Mouse (Mus musculus): ENCODE measurements around the gene Kremen1. TPM values are rescaled to one million over a fixed set of nuclear protein-coding genes. Genes with fewer than 3 reads are reported as not detected.

The Kremen1 gene
- total and polyA plus RNA-seq, 3 experiments: 1.3 to 4.1 TPM; not detected in 1

DNA sequence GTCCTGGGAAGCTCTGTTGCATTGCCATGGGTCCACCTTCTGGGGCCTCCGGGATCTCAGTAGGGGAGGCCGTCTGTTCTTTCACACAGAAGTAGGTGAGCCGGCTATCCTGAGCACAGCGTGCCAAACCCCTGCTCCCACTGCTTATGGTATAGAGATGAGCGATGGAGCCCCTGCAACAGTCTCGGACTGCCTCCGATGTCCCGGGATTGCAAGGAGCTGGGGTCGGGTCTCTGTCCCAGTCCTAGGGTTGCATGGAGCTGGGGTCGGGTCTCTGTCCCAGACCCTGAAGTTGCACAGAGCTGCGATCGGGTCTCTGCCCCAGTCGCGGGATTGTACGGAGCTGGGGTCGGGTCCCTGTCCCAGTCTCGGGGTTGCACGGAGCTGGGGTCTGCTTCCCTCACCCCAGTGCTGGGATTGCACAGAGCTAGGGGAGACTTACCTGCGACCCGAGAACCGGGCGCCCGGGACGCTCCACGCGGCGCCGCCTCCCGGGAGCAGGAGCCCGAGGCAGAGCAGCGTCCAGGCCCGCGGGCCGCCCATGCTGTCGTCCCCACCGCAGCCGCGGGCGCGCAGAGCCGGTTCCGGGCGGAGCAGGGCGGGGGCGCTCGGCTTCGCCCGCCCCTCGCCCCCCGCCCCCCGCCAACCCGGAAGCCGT, 109.5 kb downstream of the Kremen1 start, which contains the start of gene Emid1:
Gene Emid1, minus strand, starts transcription at position 578 of the 658 bp plus-strand sequence.
- TF ChIP-seq MAFK (IDR thresholded peaks at IDR 0.05; ENCODE audit: borderline replicate concordance, low read depth, low read length): no peak
- no peak for TF ChIP-seq NELFE (IDR thresholded peaks at IDR 0.05; ENCODE audit: low read depth, low read length)
- TF ChIP-seq CTCF (IDR thresholded peaks at IDR 0.05 in 2 of 3, conservative IDR thresholded peaks at IDR 0.05 in 1 of 3; ENCODE audit: control insufficient read depth in 1 of 3, insufficient read depth in 1 of 3, low read depth in 2 of 3, low read length in 3 of 3, poor library complexity in 1 of 3, severe bottlenecking in 1 of 3): no peak
- no peak for TF ChIP-seq GATA1 (IDR thresholded peaks at IDR 0.05; ENCODE audit: low read depth, low read length)
- TF ChIP-seq TAL1 (IDR thresholded peaks at IDR 0.05; ENCODE audit: low read length): no peak
- no peak for TF ChIP-seq SMC3 (IDR thresholded peaks at IDR 0.05; ENCODE audit: low read depth, low read length)
- no peak for TF ChIP-seq BHLHE40 (IDR thresholded peaks at IDR 0.05; ENCODE audit: borderline replicate concordance, low read depth, low read length)
- TF ChIP-seq SIN3A (IDR thresholded peaks at IDR 0.05; ENCODE audit: low read length): no peak
- TF ChIP-seq POLR2AphosphoS5 (IDR thresholded peaks at IDR 0.05; ENCODE audit: borderline replicate concordance, low read depth, low read length): no peak
- TF ChIP-seq POLR2AphosphoS2 (IDR thresholded peaks at IDR 0.05; ENCODE audit: low read length): no peak
- TF ChIP-seq MYB (IDR thresholded peaks at IDR 0.05; ENCODE audit: low read depth, low read length): no peak
- TF ChIP-seq RAD21 (IDR thresholded peaks at IDR 0.05; ENCODE audit: low read depth, low read length): no peak
- TF ChIP-seq MYC (IDR thresholded peaks at IDR 0.05; ENCODE audit: low read depth, low read length): no peak
- TF ChIP-seq TCF12 (IDR thresholded peaks at IDR 0.05; ENCODE audit: low read depth, low read length): no peak
- no peak for TF ChIP-seq ZNF384 (IDR thresholded peaks at IDR 0.05; ENCODE audit: low read depth, low read length)
- no peak for TF ChIP-seq ZKSCAN1 (IDR thresholded peaks at IDR 0.05; ENCODE audit: low read depth, low read length)
- no peak for TF ChIP-seq UBTF (IDR thresholded peaks at IDR 0.05; ENCODE audit: borderline replicate concordance, insufficient read depth, low read depth, low read length)
- TF ChIP-seq EP300 (IDR thresholded peaks at IDR 0.05; ENCODE audit: low read depth in 1 of 2, low read length in 2 of 2): no peak
- TF ChIP-seq CHD2 (IDR thresholded peaks at IDR 0.05; ENCODE audit: low read length): no peak
- no peak for TF ChIP-seq NRF1 (IDR thresholded peaks at IDR 0.05; ENCODE audit: insufficient read depth, low read depth, low read length, poor library complexity, severe bottlenecking)
- H3K4me1 ChIP-seq (ENCODE audit: control insufficient read depth in 1 of 2, insufficient read depth in 2 of 2, low read length in 2 of 2): peaks cover 15 to 24% of the 10 kb centered on the region in 2 experiments; a peak in 3 of 4 replicates
- no peak for DNase-seq (ENCODE audit: low read depth, low spot score)
- no peak within 1 kb of the TSS for H3K9ac ChIP-seq (ENCODE audit: control insufficient read depth, low read depth, low read length, poor library complexity, severe bottlenecking)
- no peak within 1 kb of the TSS for H3K4me3 ChIP-seq (ENCODE audit: control insufficient read depth in 1 of 2, insufficient read depth in 1 of 2, low read depth in 2 of 2, low read length in 2 of 2)
- no peak within 1 kb of the TSS for H3K27ac ChIP-seq (ENCODE audit: control insufficient read depth, low read depth, low read length)
- H3K79me2 ChIP-seq (ENCODE audit: control insufficient read depth, insufficient read depth, low read length, poor library complexity): no peaks in the 10 kb centered on the region
- peaks cover 0 to 11% of the 10 kb centered on the region in 2 experiments; a peak in 2 of 4 replicates for H3K36me3 ChIP-seq (ENCODE audit: control insufficient read depth in 1 of 2, insufficient read depth in 2 of 2, low read length in 2 of 2)
- H3K9me3 ChIP-seq (replicated peaks; ENCODE audit: insufficient read depth, low read length): no peaks in the 10 kb centered on the region
- no peaks in the 10 kb centered on the region; a peak in 2 of 4 replicates for H3K27me3 ChIP-seq (ENCODE audit: control insufficient read depth in 1 of 2, insufficient read depth in 2 of 2, low read length in 2 of 2)

GRCm38 (mm10) chr11:5151247-5151630, 110.1 kb downstream of the Kremen1 start:
- Histone ChIP-seq H3K9me3 (replicated peaks; ENCODE audit: insufficient read depth, low read length) (no peaks in the 10 kb centered on the region), H3K27me3 (ENCODE audit: control insufficient read depth in 1 of 2, insufficient read depth in 2 of 2, low read length in 2 of 2) (no peaks in the 10 kb centered on the region; a peak in 2 of 4 replicates), H3K27ac (ENCODE audit: control insufficient read depth, low read depth, low read length) (no peak overlapping the region), H3K79me2 (ENCODE audit: control insufficient read depth, insufficient read depth, low read length, poor library complexity) (no peaks in the 10 kb centered on the region), H3K4me3 (ENCODE audit: control insufficient read depth in 1 of 2, insufficient read depth in 1 of 2, low read depth in 2 of 2, low read length in 2 of 2) (no peak overlapping the region), H3K4me1 (ENCODE audit: control insufficient read depth in 1 of 2, insufficient read depth in 2 of 2, low read length in 2 of 2) (peaks cover 15 to 24% of the 10 kb centered on the region in 2 experiments; a peak in 3 of 4 replicates), H3K36me3 (ENCODE audit: control insufficient read depth in 1 of 2, insufficient read depth in 2 of 2, low read length in 2 of 2) (peaks cover 0 to 11% of the 10 kb centered on the region in 2 experiments; a peak in 2 of 4 replicates), H3K9ac (ENCODE audit: control insufficient read depth, low read depth, low read length, poor library complexity, severe bottlenecking) (no peak overlapping the region)
- no peak for DNase-seq (ENCODE audit: low read depth, low spot score)
- TF ChIP-seq GATA1 (IDR thresholded peaks at IDR 0.05; ENCODE audit: low read depth, low read length): no peak
